Mouse (Mus musculus) olfactory bulb, adult 2 months (tissue): Measurements from ENCODE around the gene Stx3.

Experiments
- CTCF ChIP-seq: fragments of 200-500 bp; IDR thresholded peaks from 2 replicates; pipeline ENCODE4 v1.5.1; 2012; ENCODE audit warnings: low read depth, mild to moderate bottlenecking, low read length, moderate library complexity; ENCODE audit not compliant: insufficient read depth
- POLR2A ChIP-seq: fragments of 200-500 bp; IDR thresholded peaks from 2 replicates; pipeline ENCODE4 v1.6.1; 2012; ENCODE audit warnings: mild to moderate bottlenecking, low read depth, low read length, moderate library complexity; ENCODE audit not compliant: insufficient read depth

GRCm38 (mm10) chr19:11730278-11730677, 88.9 kb downstream of the Stx3 start:
- TF ChIP-seq CTCF, result no peak
- no peak for TF ChIP-seq POLR2A
